Mouse (Mus musculus) ES-E14 (cell line): ENCODE results near the gene Edn1.

ENCODE experiments used
- HCFC1 ChIP-seq: IDR thresholded peaks from 2 replicates; pipeline ENCODE4 v1.6.1; 2012; ENCODE audit warnings: low read length, inconsistent platforms, borderline replicate concordance; ENCODE audit not compliant: insufficient read depth
- MAFK ChIP-seq: IDR thresholded peaks from 2 replicates; pipeline ENCODE4 v1.6.1; 2014; ENCODE audit warnings: mild to moderate bottlenecking, low read depth, low read length, inconsistent platforms; ENCODE audit not compliant: insufficient read depth
- ZC3H11A ChIP-seq: IDR thresholded peaks from 2 replicates; pipeline ENCODE4 v1.6.1; 2012; ENCODE audit warnings: low read depth, mild to moderate bottlenecking, inconsistent platforms, low read length, borderline replicate concordance
- ZNF384 ChIP-seq: IDR thresholded peaks from 2 replicates; pipeline ENCODE4 v1.6.1; 2012; ENCODE audit warnings: low read depth, low read length, inconsistent platforms

DNA sequence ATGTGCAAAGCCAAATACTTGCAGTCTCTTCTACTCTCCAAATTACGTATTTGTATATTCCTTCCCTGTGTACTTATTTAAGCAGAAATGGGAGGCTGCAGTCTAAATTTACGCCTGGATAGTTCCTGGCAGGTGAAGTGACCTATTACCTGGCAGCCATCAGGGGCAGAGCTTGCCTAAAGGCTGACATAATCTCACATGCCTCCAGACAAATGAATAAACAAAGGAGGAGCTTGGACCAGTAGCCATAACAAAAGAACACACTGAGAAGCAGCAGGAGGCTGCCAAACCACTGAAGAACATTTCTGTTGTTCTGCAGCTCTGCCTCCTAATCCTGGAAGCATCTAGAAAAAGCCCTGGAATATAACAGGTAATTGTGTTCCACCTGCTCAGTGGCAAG lies 38.2 kb downstream of the Edn1 start:
- TF ChIP-seq ZNF384 = no peak
- TF ChIP-seq MAFK = no peak
- TF ChIP-seq ZC3H11A = no peak
- no peak for TF ChIP-seq HCFC1
